Mouse (Mus musculus) forebrain, embryonic 14.5 days (tissue): ENCODE results near the gene Cntfr. TPM values are rescaled to one million over a fixed set of nuclear protein-coding genes. Genes with fewer than 3 reads are reported as not detected.
"Not testable (repeated sequence)": the region's sequence is repeated elsewhere in the genome, so short reads cannot be mapped to it uniquely, and the experiment has no call there.

Source experiments
- ATAC-seq: fragments of 200-750 bp; cut with Nextera tagmentation; 2 replicates; pipeline ENCODE4 v1.8.0; 2017; ENCODE audit warnings: mild to moderate bottlenecking, moderate library complexity
- DNase-seq: peaks from one replicate; pipeline ENCODE4 v3.0.0-alpha.2; 2015; ENCODE audit warnings: low spot score
- H3K27ac ChIP-seq: fragments of 300-500 bp; sonication (generic); 2 replicates; pipeline ENCODE4 v1.5.1; 2014; ENCODE audit warnings: low read depth, mild to moderate bottlenecking, control low read depth, low read length, moderate library complexity
- H3K27me3 ChIP-seq: fragments of 300-500 bp; sonication (generic); replicated peaks from 2 replicates; pipeline ENCODE4 v1.6.1; 2014; ENCODE audit warnings: low read length, control low read depth, mixed read lengths; ENCODE audit not compliant: control insufficient read depth, insufficient read depth
- H3K36me3 ChIP-seq: fragments of 300-500 bp; sonication (generic); 2 replicates; pipeline ENCODE4 v1.6.1; 2014; ENCODE audit warnings: low read length, control low read depth; ENCODE audit not compliant: control insufficient read depth, insufficient read depth
- H3K4me1 ChIP-seq: fragments of 300-500 bp; sonication (generic); 2 replicates; pipeline ENCODE4 v1.6.1; 2014; ENCODE audit warnings: antibody characterized with exemption, low read length, control low read depth; ENCODE audit not compliant: control insufficient read depth, insufficient read depth
- H3K4me2 ChIP-seq: fragments of 300-500 bp; sonication (generic); 2 replicates; pipeline ENCODE4 v1.6.1; 2014; ENCODE audit warnings: mild to moderate bottlenecking, control low read depth, low read length
- H3K4me3 ChIP-seq: fragments of 300-500 bp; sonication (generic); 2 replicates; pipeline ENCODE4 v1.5.1; 2014; ENCODE audit warnings: low read depth, low read length, control low read depth
- H3K9ac ChIP-seq: fragments of 300-500 bp; sonication (generic); 2 replicates; pipeline ENCODE4 v1.6.1; 2014; ENCODE audit warnings: mild to moderate bottlenecking, low read length, control low read depth, moderate library complexity
- H3K9me3 ChIP-seq: fragments of 300-500 bp; sonication (generic); replicated peaks from 2 replicates; pipeline ENCODE4 v1.6.1; 2016; ENCODE audit warnings: low read length, control low read depth, mixed read lengths; ENCODE audit not compliant: control insufficient read depth
- WGBS: fragments of 180-500 bp; shearing (Covaris S2); extraction: QIAGEN DNeasy Blood & Tissue Kit; methylation state at CpG from one replicate; pipeline ENCODE4 v1.1.7; 2014; 5-methylcytosine and 5-hydroxymethylcytosine counted together
- polyA plus RNA-seq: library from polyadenylated mRNA; unstranded; fragments of >200 nt; fragmentation: Nextera tagmentation; extraction: Ambion mirVana; gene quantifications from 2 replicates; pipeline ENCODE4 v1.2.1, GENCODE M21; 2014

Cntfr gene
- polyA plus RNA-seq = 12.6 and 12.7 TPM in 2 replicates

- not testable (repeated sequence) for H3K36me3 ChIP-seq, H3K4me1 ChIP-seq, H3K27ac ChIP-seq, ATAC-seq, H3K9ac ChIP-seq, H3K4me3 ChIP-seq, H3K27me3 ChIP-seq, H3K9me3 ChIP-seq
- peak; percentile 70 for DNase-seq
- 12% methylated on average over 29 of the region's 40 CpGs for WGBS
- H3K4me2 ChIP-seq = peak within 1 kb of the TSS; percentile 40; the same call in 1 of the 2 replicates
Observed at GRCm38 (mm10) chr4:41696930-41697841, at the start of gene Cntfr. TSS of gene Cntfr (minus strand) at chr4:41697089.

- Histone ChIP-seq H3K36me3 (no peaks in the 10 kb centered on the region), H3K9me3 (peaks cover 5% of the 10 kb centered on the region; the same call in 1 of the 2 replicates), H3K27me3 (no peaks in the 10 kb centered on the region), H3K4me2 (no peak overlapping the region), H3K4me3 (no peak overlapping the region), H3K9ac (no peak overlapping the region), H3K27ac (no peak overlapping the region), H3K4me1 (peaks cover 2% of the 10 kb centered on the region; the same call in 1 of the 2 replicates)
- WGBS = 88% methylated on average over 1 of the region's 1 CpGs
- ATAC-seq = no peak
- DNase-seq = no peak
Observed at GRCm38 (mm10) chr4:41745021-41745420, 48.1 kb upstream of the Cntfr start.

GRCm38 (mm10) chr4:41744131-41744530, 47.2 kb upstream of the Cntfr start:
- peaks cover 4% of the 10 kb centered on the region for H3K36me3 ChIP-seq
- no peak overlapping the region for H3K4me3 ChIP-seq
- WGBS = 78% methylated on average over 2 of the region's 2 CpGs
- ATAC-seq (no peak), DNase-seq (no peak)
- H3K4me2 ChIP-seq = no peak overlapping the region
- H3K27me3 ChIP-seq = no peaks in the 10 kb centered on the region
- H3K9ac ChIP-seq = no peak overlapping the region
- H3K4me1 ChIP-seq = peaks cover 8% of the 10 kb centered on the region
- peaks cover 5% of the 10 kb centered on the region; the same call in 1 of the 2 replicates for H3K9me3 ChIP-seq
- no peak overlapping the region for H3K27ac ChIP-seq

- peak; percentile 97 for DNase-seq
- Histone ChIP-seq H3K27me3 (no peaks in the 10 kb centered on the region), H3K9me3 (no peaks in the 10 kb centered on the region), H3K4me2 (peak overlapping the region; percentile 78), H3K27ac (peak overlapping the region; percentile 40), H3K4me1 (peaks cover 8% of the 10 kb centered on the region), H3K9ac (peak overlapping the region; percentile 70), H3K36me3 (peaks cover 14% of the 10 kb centered on the region), H3K4me3 (peak overlapping the region; percentile 54)
- peak; percentile 96 for ATAC-seq
- under 1% methylated on average over 27 of the region's 27 CpGs for WGBS
Observed at GRCm38 (mm10) chr4:41741158-41741560, 44.3 kb upstream of the Cntfr start.

- H3K4me3 ChIP-seq = peak overlapping the region; percentile 54
- ATAC-seq = peak; percentile 81
- H3K9me3 ChIP-seq = no peaks in the 10 kb centered on the region
- peak overlapping the region; percentile 78 for H3K4me2 ChIP-seq
- under 1% methylated on average over 48 of the region's 48 CpGs for WGBS
- H3K4me1 ChIP-seq = peaks cover 8% of the 10 kb centered on the region
- H3K36me3 ChIP-seq = peaks cover 14% of the 10 kb centered on the region
- peak overlapping the region; percentile 70 for H3K9ac ChIP-seq
- peak overlapping the region; percentile 40 for H3K27ac ChIP-seq
- peak; percentile 63 for DNase-seq
- no peaks in the 10 kb centered on the region for H3K27me3 ChIP-seq
Observed at GRCm38 (mm10) chr4:41740380-41741157, 43.7 kb upstream of the Cntfr start.

- Histone ChIP-seq H3K4me2 (0 out of 2 replicates have a peak overlapping the region, but pooled peaks have one; percentile 78), H3K9ac (no peak overlapping the region), H3K36me3 (peaks cover 14% of the 10 kb centered on the region), H3K27ac (no peak overlapping the region), H3K4me1 (peaks cover 8% of the 10 kb centered on the region), H3K27me3 (no peaks in the 10 kb centered on the region), H3K9me3 (no peaks in the 10 kb centered on the region), H3K4me3 (no peak overlapping the region)
- WGBS = 92% methylated on average over 13 of the region's 13 CpGs
- ATAC-seq = no peak
- no peak for DNase-seq
Observed at GRCm38 (mm10) chr4:41739260-41739659, 42.4 kb upstream of the Cntfr start.

GRCm38 (mm10) chr4:41738256-41738603, 41.3 kb upstream of the Cntfr start:
- H3K4me2 ChIP-seq = no peak overlapping the region
- DNase-seq (no peak), ATAC-seq (no peak)
- H3K27me3 ChIP-seq = 0 out of 2 replicates have a peak, but pooled peaks cover 2% of the 10 kb centered on the region
- 63% methylated on average over 1 of the region's 1 CpGs for WGBS
- H3K27ac ChIP-seq = no peak overlapping the region
- H3K9me3 ChIP-seq = no peaks in the 10 kb centered on the region
- H3K4me1 ChIP-seq = peaks cover 8% of the 10 kb centered on the region
- H3K9ac ChIP-seq = no peak overlapping the region
- peaks cover 14% of the 10 kb centered on the region for H3K36me3 ChIP-seq
- H3K4me3 ChIP-seq = no peak overlapping the region

GRCm38 (mm10) chr4:41737602-41738255, 40.8 kb upstream of the Cntfr start:
- WGBS = 47% methylated on average over 8 of the region's 8 CpGs
- DNase-seq (peak; percentile 85), ATAC-seq (peak; percentile 49; the same call in 1 of the 2 replicates)
- Histone ChIP-seq H3K9me3 (no peaks in the 10 kb centered on the region), H3K4me1 (peaks cover 8% of the 10 kb centered on the region), H3K27me3 (0 out of 2 replicates have a peak, but pooled peaks cover 7% of the 10 kb centered on the region), H3K36me3 (peaks cover 14% of the 10 kb centered on the region), H3K27ac (no peak overlapping the region), H3K4me2 (no peak overlapping the region), H3K9ac (no peak overlapping the region), H3K4me3 (no peak overlapping the region)
